24 mouse cellular contexts compared by ENCODE assay signal in genomic region chr8:114224001-114224400, GRCm38 (mm10). TPM values are rescaled to one million over a fixed set of nuclear protein-coding genes. Genes with fewer than 3 reads are reported as not detected.
DNase-seq lines count a peak whose midpoint lies in the region; ATAC-seq and TF ChIP-seq lines count a peak whose summit lies in the region.
"Had no signal": no experiment of that assay in that cellular context is flagged by ENCODE, and none has a peak within 500 bp of the region (broad histone marks: within the 10 kb centered on the region; RNA-seq: fewer than 3 reads in every experiment).

No protein-coding gene starts in this region.

- H3K27me3 ChIP-seq in neural tube, embryonic 15.5 days (replicated peaks), result no peaks in the 10 kb centered on the region
- H3K27me3 ChIP-seq: heart, embryonic 15.5 days; kidney, embryonic 15.5 days; limb, embryonic 15.5 days; lung, embryonic 15.5 days; midbrain, embryonic 15.5 days had no signal

- H3K4me1 ChIP-seq in neural tube, embryonic 15.5 days, result peaks cover under 1% of the 10 kb centered on the region; the same call in 1 of the 2 replicates
- H3K4me1 ChIP-seq: heart, embryonic 15.5 days; kidney, embryonic 15.5 days; lung, embryonic 15.5 days; midbrain, embryonic 15.5 days had no signal

- H3K4me3 ChIP-seq in left cerebral cortex, adult 2 months, result no peak overlapping the region
- no peak overlapping the region for H3K4me3 ChIP-seq in neural tube, embryonic 15.5 days (replicated peaks)
- H3K4me3 ChIP-seq: heart, embryonic 15.5 days; kidney, embryonic 15.5 days; limb, embryonic 15.5 days; lung, embryonic 15.5 days; midbrain, embryonic 15.5 days had no signal

- 0 out of 2 replicates have a peak, but pooled peaks cover 5% of the 10 kb centered on the region for H3K36me3 ChIP-seq in neural tube, embryonic 15.5 days
- H3K36me3 ChIP-seq: heart, embryonic 15.5 days; kidney, embryonic 15.5 days; limb, embryonic 15.5 days; lung, embryonic 15.5 days; midbrain, embryonic 15.5 days had no signal

- no peaks in the 10 kb centered on the region for H3K9me3 ChIP-seq in neural tube, embryonic 15.5 days (replicated peaks)
- H3K9me3 ChIP-seq: heart, embryonic 15.5 days; kidney, embryonic 15.5 days; limb, embryonic 15.5 days; lung, embryonic 15.5 days; midbrain, embryonic 15.5 days had no signal

- whole genome bisulfite sequencing in neural tube, embryonic 15.5 days, result 77% methylated on average over 2 of the region's 2 CpGs

- H3K4me2 ChIP-seq in neural tube, embryonic 15.5 days, result no peak overlapping the region
- H3K4me2 ChIP-seq: heart, embryonic 15.5 days; kidney, embryonic 15.5 days; limb, embryonic 15.5 days; lung, embryonic 15.5 days; midbrain, embryonic 15.5 days had no signal

- DNase-seq in left cerebral cortex, postnatal 4 days, result peak; percentile 25
- no peak for DNase-seq in left cerebral cortex, adult 2 months (ENCODE audit: extremely low spot score in 1 of 2, low spot score in 2 of 2)
- DNase-seq in cerebellum, adult 8-10 months, result peak; percentile 37
- DNase-seq in cerebellum, postnatal 36 days, result peak; percentile 34 to 49
- DNase-seq in lung, postnatal 25 days (ENCODE audit: low spot score), result no peak
- DNase-seq: adrenal gland, postnatal 14 days; heart, postnatal 4 days; kidney, postnatal 36 days; lung, postnatal 4 days; thymus, adult 18-20 months had no signal

- no peak for TF ChIP-seq CTCF in left cerebral cortex, adult 2 months (IDR thresholded peaks at IDR 0.05)

- H3K27ac ChIP-seq in left cerebral cortex, adult 2 months, result no peak overlapping the region
- H3K27ac ChIP-seq in neural tube, embryonic 15.5 days (replicated peaks), result no peak overlapping the region
- H3K27ac ChIP-seq: heart, embryonic 15.5 days; kidney, embryonic 15.5 days; limb, embryonic 15.5 days; liver, embryonic 14.5 days; lung, embryonic 15.5 days; midbrain, embryonic 15.5 days had no signal

- H3K9ac ChIP-seq in neural tube, embryonic 15.5 days (replicated peaks), result no peak overlapping the region
- H3K9ac ChIP-seq: heart, embryonic 15.5 days; kidney, embryonic 15.5 days; limb, embryonic 15.5 days; liver, embryonic 14.5 days; lung, embryonic 15.5 days; midbrain, embryonic 15.5 days had no signal

- intact Hi-C loops in left cerebral cortex, postnatal 4 days (cut with DNase I), result no loop called here
- intact Hi-C loops in left cerebral cortex, adult 2 months (cut with DNase I), result no loop called here

- 0 out of 2 replicates have a peak, but pooled peaks have one; percentile 40 for ATAC-seq in cerebellum, adult (ENCODE audit: insufficient number of reproducible peaks, low FRiP score, low TSS enrichment)
- no peak for ATAC-seq in neural tube, embryonic 15.5 days (ENCODE audit: low FRiP score)
- ATAC-seq: activated CD4-positive, CD25-positive, alpha-beta regulatory T cell, adult 4 months; forebrain, embryonic 16.5 days; intestine, postnatal 0 days; midbrain, embryonic 15.5 days had no signal

RNA-seq across cellular contexts. Expression of gene Vat1l, which starts 18.6 kb away (rescaled TPM):
- total RNA-seq in left cerebral cortex, postnatal 4 days (2021), result 10 to 100 TPM; 54.7 to 71.8 TPM
- 10 to 100 TPM; 39.2 to 49.9 TPM for total RNA-seq in left cerebral cortex, adult 2 months (2021)
- 53.5 and 56.7 TPM in 2 replicates for polyA plus RNA-seq in neural tube, embryonic 15.5 days (2015; fragmentation: Nextera tagmentation; extraction: Ambion mirVana)
- total RNA-seq: megakaryocyte-erythroid progenitor cell, adult 5-6 weeks; MEL had no signal
- polyA plus RNA-seq: C2C12 had no signal

Comparison
In these comparisons a context has a peak if more than half of its experiments do, and no peak if none do; other contexts are left out.
1. DNase-seq: peak in left cerebral cortex, postnatal 4 days (single experiment), cerebellum, adult 8-10 months (single experiment) and cerebellum, postnatal 36 days (2 of 2); none in left cerebral cortex, adult 2 months (0 of 2) and lung, postnatal 25 days (single experiment).